Mouse (Mus musculus): ENCODE measurements at regions not wholly inside any gene's neighbourhood (a gene's known extent, or its start where the extent isn't known, plus 50 kb on each side); places are given as distances from the start of the nearest gene placed in this dataset.

DNA sequence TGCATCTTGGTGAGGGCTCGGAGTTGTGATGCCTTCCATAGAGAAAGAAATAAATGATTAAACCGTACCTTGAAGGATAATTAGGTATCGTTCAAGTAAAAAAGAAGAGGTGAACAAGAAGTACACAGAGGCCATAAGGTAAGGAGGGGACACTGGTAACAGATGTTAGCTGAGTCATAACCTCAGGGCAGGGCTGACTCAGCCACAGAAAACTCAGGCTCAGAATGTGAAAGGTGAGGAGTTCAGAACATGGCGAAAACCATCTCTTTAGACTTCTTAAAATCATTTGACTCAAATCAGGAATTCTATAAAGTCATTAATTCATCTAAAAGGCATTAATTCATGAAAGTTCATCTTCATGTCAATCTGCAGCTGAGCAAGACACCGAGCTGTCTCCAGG is 62.1 kb upstream of the Ifngr1 start:
- 0 out of 2 replicates have a peak, but pooled peaks cover 3% of the 10 kb centered on the region for H3K4me1 ChIP-seq (ENCODE audit: insufficient read depth, low read length)
- no peaks in the 10 kb centered on the region for H3K36me3 ChIP-seq (ENCODE audit: insufficient read depth, low read length)
- H3K27ac ChIP-seq (ENCODE audit: low read length): no peak overlapping the region
- no peak overlapping the region for H3K4me3 ChIP-seq (ENCODE audit: low read length)
- WGBS: 86% methylated on average over 5 of the region's 5 CpGs
- H3K9ac ChIP-seq (replicated peaks; ENCODE audit: low read length): no peak overlapping the region
- H3K4me2 ChIP-seq (replicated peaks; ENCODE audit: low read depth, low read length): no peak overlapping the region
- no peak for ATAC-seq (ENCODE audit: low FRiP score, low TSS enrichment)
- no peaks in the 10 kb centered on the region for H3K27me3 ChIP-seq (ENCODE audit: insufficient read depth, low read length)
- H3K9me3 ChIP-seq (ENCODE audit: low read length): no peaks in the 10 kb centered on the region

GRCm38 (mm10) chr10:19530056-19530455 is 61.7 kb upstream of the Ifngr1 start:
- ATAC-seq (ENCODE audit: low FRiP score, low TSS enrichment): no peak
- H3K27me3 ChIP-seq (ENCODE audit: insufficient read depth, low read length): no peaks in the 10 kb centered on the region
- WGBS: 87% methylated on average over 6 of the region's 6 CpGs

DNA sequence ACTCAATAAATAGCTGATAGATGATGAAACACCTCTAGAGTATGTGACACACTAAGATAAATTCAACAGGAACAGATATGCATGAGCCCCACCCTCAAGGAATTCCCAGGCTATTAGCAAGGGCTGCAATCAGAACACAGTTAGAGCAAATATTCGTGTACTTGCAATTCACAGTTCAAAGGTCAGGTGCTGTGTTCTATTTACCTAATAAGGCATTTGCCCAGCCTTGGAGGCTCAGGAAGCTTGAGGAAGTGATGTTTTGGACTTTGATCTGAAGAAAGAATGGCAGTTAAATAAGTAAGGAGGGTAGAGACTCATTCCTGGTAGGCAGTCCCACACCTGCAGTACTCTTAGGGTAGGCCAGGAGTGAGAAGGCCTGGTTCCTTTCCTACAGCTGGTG is 60.3 kb upstream of the Ifngr1 start:
- H3K9ac ChIP-seq (replicated peaks; ENCODE audit: low read length): no peak overlapping the region
- no peak for ATAC-seq (ENCODE audit: low FRiP score, low TSS enrichment)
- 0 out of 2 replicates have a peak, but pooled peaks cover under 1% of the 10 kb centered on the region for H3K4me1 ChIP-seq (ENCODE audit: insufficient read depth, low read length)
- H3K27me3 ChIP-seq (ENCODE audit: insufficient read depth, low read length): no peaks in the 10 kb centered on the region
- H3K27ac ChIP-seq (ENCODE audit: low read length): no peak overlapping the region
- 15% methylated on average over 1 of the region's 1 CpGs for WGBS
- no peaks in the 10 kb centered on the region for H3K9me3 ChIP-seq (ENCODE audit: low read length)
- no peak overlapping the region for H3K4me2 ChIP-seq (replicated peaks; ENCODE audit: low read depth, low read length)
- no peak overlapping the region for H3K4me3 ChIP-seq (ENCODE audit: low read length)
- no peaks in the 10 kb centered on the region for H3K36me3 ChIP-seq (ENCODE audit: insufficient read depth, low read length)

More at GRCm38 (mm10) chr10:19530056-19530455, 61.7 kb upstream of the Ifngr1 start:
- Histone ChIP-seq H3K9ac (replicated peaks; ENCODE audit: low read length) (no peak overlapping the region), H3K9me3 (ENCODE audit: low read length) (no peaks in the 10 kb centered on the region), H3K4me2 (replicated peaks; ENCODE audit: low read depth, low read length) (no peak overlapping the region), H3K4me1 (ENCODE audit: insufficient read depth, low read length) (0 out of 2 replicates have a peak, but pooled peaks cover 3% of the 10 kb centered on the region), H3K27ac (ENCODE audit: low read length) (no peak overlapping the region), H3K36me3 (ENCODE audit: insufficient read depth, low read length) (no peaks in the 10 kb centered on the region), H3K4me3 (ENCODE audit: low read length) (no peak overlapping the region)

- ATAC-seq (ENCODE audit: low FRiP score, low TSS enrichment): no peak
- Histone ChIP-seq H3K27ac (ENCODE audit: low read length) (no peak overlapping the region), H3K27me3 (ENCODE audit: insufficient read depth, low read length) (no peaks in the 10 kb centered on the region), H3K36me3 (ENCODE audit: insufficient read depth, low read length) (no peaks in the 10 kb centered on the region), H3K9ac (replicated peaks; ENCODE audit: low read length) (no peak overlapping the region), H3K4me1 (ENCODE audit: insufficient read depth, low read length) (no peaks in the 10 kb centered on the region), H3K4me2 (replicated peaks; ENCODE audit: low read depth, low read length) (no peak overlapping the region), H3K9me3 (ENCODE audit: low read length) (no peaks in the 10 kb centered on the region), H3K4me3 (ENCODE audit: low read length) (no peak overlapping the region)
- 86% methylated on average over 3 of the region's 3 CpGs for WGBS
These were observed 59.0 kb upstream of the Ifngr1 start for GRCm38 (mm10) chr10:19532790-19533189.

DNA sequence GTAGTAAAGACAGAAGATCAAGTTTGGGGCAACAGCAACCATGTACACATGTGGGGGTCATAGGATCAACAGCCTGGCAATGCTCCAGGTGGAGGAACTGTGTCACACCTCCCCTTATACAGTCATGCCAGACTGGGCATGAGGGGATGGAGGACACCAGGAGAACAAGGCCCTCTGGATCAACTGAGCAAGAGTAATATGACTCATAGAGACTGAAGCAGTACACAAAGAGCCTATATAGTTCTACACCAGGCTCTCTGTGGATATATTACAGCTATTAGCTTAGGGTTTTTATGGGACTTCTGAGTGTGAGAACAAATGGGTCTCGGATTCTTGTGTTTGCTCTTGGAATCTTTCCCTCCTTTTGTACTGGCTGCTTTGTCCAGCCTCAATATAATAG is 57.9 kb upstream of the Ifngr1 start:
- H3K4me2 ChIP-seq (replicated peaks; ENCODE audit: low read depth, low read length): no peak overlapping the region
- H3K27me3 ChIP-seq (ENCODE audit: insufficient read depth, low read length): no peaks in the 10 kb centered on the region
- no peak overlapping the region for H3K27ac ChIP-seq (ENCODE audit: low read length)
- no peaks in the 10 kb centered on the region for H3K4me1 ChIP-seq (ENCODE audit: insufficient read depth, low read length)
- H3K36me3 ChIP-seq (ENCODE audit: insufficient read depth, low read length): no peaks in the 10 kb centered on the region
- H3K9me3 ChIP-seq (ENCODE audit: low read length): no peaks in the 10 kb centered on the region
- no peak overlapping the region for H3K9ac ChIP-seq (replicated peaks; ENCODE audit: low read length)
- no peak overlapping the region for H3K4me3 ChIP-seq (ENCODE audit: low read length)
- 46% methylated on average over 1 of the region's 1 CpGs for WGBS
- ATAC-seq (ENCODE audit: low FRiP score, low TSS enrichment): no peak
